Mouse (Mus musculus) T-helper 17 cell (primary cell): ENCODE results near the gene Ccdc189.
"Not testable (repeated sequence)": the region's sequence is repeated elsewhere in the genome, so short reads cannot be mapped to it uniquely, and the experiment has no call there.

ENCODE experiments used
- in situ Hi-C, 2 experiments: fragments of 300-600 bp; cut with MboI, MseI; formaldehyde crosslinking; loops; 1 replicate in 1 of 2; 2 replicates in 1 of 2; pipeline ENCODE4 v1.15.1; 2025; ENCODE audit warnings: high pct_unique_total_duplicates in 2 of 2

Ccdc189 gene

GRCm38 (mm10) chr7:127588011-127588871, at the start of gene Ccdc189, which contains the start of gene Rnf40:
Gene Ccdc189 (minus strand): TSS chr7:127588595.
Gene Rnf40 (plus strand): TSS chr7:127588767.
- in situ Hi-C loops = no loop called here

GRCm38 (mm10) chr7:127636963-127637362, 48.6 kb upstream of the Ccdc189 start:
- in situ Hi-C loops = no loop called here

- in situ Hi-C loops = no loop called here
Measured at GRCm38 (mm10) chr7:127631416-127631815, 43.0 kb upstream of the Ccdc189 start.

- in situ Hi-C loops = no loop called here
Measured at GRCm38 (mm10) chr7:127628646-127629045, 40.3 kb upstream of the Ccdc189 start.

GRCm38 (mm10) chr7:127626471-127626870, 38.1 kb upstream of the Ccdc189 start:
- in situ Hi-C loops = no loop called here

GRCm38 (mm10) chr7:127626039-127626438, 37.6 kb upstream of the Ccdc189 start:
- in situ Hi-C loops = no loop called here

- in situ Hi-C loops = not testable (repeated sequence)
Measured at GRCm38 (mm10) chr7:127618402-127618801, 30.0 kb upstream of the Ccdc189 start.

- in situ Hi-C loops = no loop called here
Measured at GRCm38 (mm10) chr7:127617962-127618361, 29.6 kb upstream of the Ccdc189 start.

- in situ Hi-C loops = no loop called here
Measured at GRCm38 (mm10) chr7:127616881-127617280, 28.5 kb upstream of the Ccdc189 start.

- in situ Hi-C loops = no loop called here
Measured at GRCm38 (mm10) chr7:127616336-127616735, 27.9 kb upstream of the Ccdc189 start.

GRCm38 (mm10) chr7:127614891-127615843, 26.8 kb upstream of the Ccdc189 start, which contains the start of gene Zfp629:
Gene Zfp629 (minus strand): TSS chr7:127615797.
- in situ Hi-C loops = loop anchor here in 1 of 2 experiments (5.0 kb wide), 1 partner anchor 37 kb away; no protein-coding TSS in a partner anchor

- in situ Hi-C loops = loop anchor here in 1 of 2 experiments (5.0 kb wide), 1 partner anchor 38 kb away; no protein-coding TSS in a partner anchor
Measured at GRCm38 (mm10) chr7:127614511-127614890, 26.1 kb upstream of the Ccdc189 start.

GRCm38 (mm10) chr7:127614091-127614490, 25.7 kb upstream of the Ccdc189 start:
- in situ Hi-C loops = loop anchor here in 1 of 2 experiments (5.0 kb wide), 1 partner anchor 38 kb away; no protein-coding TSS in a partner anchor

- in situ Hi-C loops = loop anchor here in 1 of 2 experiments (5.0 kb wide), 1 partner anchor 39 kb away; no protein-coding TSS in a partner anchor
Measured at GRCm38 (mm10) chr7:127613501-127613900, 25.1 kb upstream of the Ccdc189 start.

- in situ Hi-C loops = loop anchor here in 1 of 2 experiments (5.0 kb wide), 1 partner anchor 41 kb away; no protein-coding TSS in a partner anchor
Measured at GRCm38 (mm10) chr7:127611561-127611960, 23.2 kb upstream of the Ccdc189 start.

- in situ Hi-C loops = loop anchor here in 1 of 2 experiments (5.0 kb wide), 1 partner anchor 41 kb away; no protein-coding TSS in a partner anchor
Measured at GRCm38 (mm10) chr7:127611011-127611410, 22.6 kb upstream of the Ccdc189 start.

GRCm38 (mm10) chr7:127607150-127607549, 18.8 kb upstream of the Ccdc189 start:
- in situ Hi-C loops = no loop called here

- in situ Hi-C loops = no loop called here
Measured at GRCm38 (mm10) chr7:127604256-127604655, 15.9 kb upstream of the Ccdc189 start.

GRCm38 (mm10) chr7:127602903-127603302, 14.5 kb upstream of the Ccdc189 start:
- in situ Hi-C loops = no loop called here

- in situ Hi-C loops = no loop called here
Measured at GRCm38 (mm10) chr7:127601735-127602134, 13.3 kb upstream of the Ccdc189 start.

GRCm38 (mm10) chr7:127600612-127601011, 12.2 kb upstream of the Ccdc189 start:
- in situ Hi-C loops = no loop called here
